Mouse (Mus musculus): ENCODE data around the gene Olfr691.

GRCm38 (mm10) chr7:105325302-105325701 lies 16.8 kb downstream of the Olfr691 start:
- TF ChIP-seq POLR2A (IDR thresholded peaks at IDR 0.05; ENCODE audit: control insufficient read depth, low read depth, low read length), result no peak
- TF ChIP-seq CTCF (IDR thresholded peaks at IDR 0.05; ENCODE audit: control insufficient read depth, insufficient read depth, insufficient replicate concordance, low read depth, low read length), result no peak
